Mouse (Mus musculus): ENCODE results near the gene Atp2c2.

DNA sequence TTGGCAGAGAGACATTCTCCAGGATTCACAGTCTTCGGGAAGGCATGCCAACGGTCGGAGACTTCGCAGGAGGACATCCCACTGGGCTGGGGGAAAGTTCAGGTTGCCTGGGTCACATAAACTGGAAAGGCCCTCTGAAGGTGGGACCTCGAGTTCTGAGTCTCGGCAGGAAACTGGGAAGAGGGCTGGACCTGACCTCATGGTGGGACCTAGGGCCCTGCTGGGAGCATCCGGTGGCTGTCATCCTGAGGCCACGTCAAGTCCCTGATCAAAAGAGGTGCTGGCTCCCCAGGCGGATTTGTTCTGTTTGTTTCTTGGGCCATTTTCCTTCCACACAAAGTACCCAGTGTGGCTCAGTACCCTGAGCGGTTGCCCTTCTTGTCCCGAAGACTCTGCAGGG lies 36.4 kb upstream of the Atp2c2 start:
- TF ChIP-seq GATA1 (IDR thresholded peaks at IDR 0.05; ENCODE audit: borderline replicate concordance, low read length) (no peak), FLI1 (IDR thresholded peaks at IDR 0.05; ENCODE audit: low read length) (no peak)

All from megakaryocyte, embryonic 14.5 days (primary cell).